Mouse (Mus musculus): ENCODE data around the gene Dst.
"Not testable (repeated sequence)": the region's sequence is repeated elsewhere in the genome, so short reads cannot be mapped to it uniquely, and the experiment has no call there.

The Dst gene

GRCm38 (mm10) chr1:34299507-34299906 lies 391.5 kb downstream of the Dst start:
- DNase-seq = no peak

GRCm38 (mm10) chr1:34300309-34300980 lies 392.4 kb downstream of the Dst start:
- DNase-seq = no peak

GRCm38 (mm10) chr1:34304227-34304626 lies 396.2 kb downstream of the Dst start:
- DNase-seq = no peak

GRCm38 (mm10) chr1:34306741-34307140 lies 398.7 kb downstream of the Dst start:
- DNase-seq = no peak

GRCm38 (mm10) chr1:34307191-34307590 lies 399.2 kb downstream of the Dst start:
- DNase-seq = no peak

GRCm38 (mm10) chr1:34308841-34309240 lies 400.8 kb downstream of the Dst start:
- not testable (repeated sequence) for DNase-seq

- no peak for DNase-seq
Observed at GRCm38 (mm10) chr1:34309396-34309795, 401.4 kb downstream of the Dst start.

- DNase-seq = no peak
Observed at GRCm38 (mm10) chr1:34310532-34311250, 402.7 kb downstream of the Dst start.

- DNase-seq = no peak
Observed at GRCm38 (mm10) chr1:34312806-34313205, 404.8 kb downstream of the Dst start.

GRCm38 (mm10) chr1:34315381-34315780 lies 407.4 kb downstream of the Dst start:
- no peak for DNase-seq

- DNase-seq = no peak
Observed at GRCm38 (mm10) chr1:34324255-34324654, 416.2 kb downstream of the Dst start.

- no peak for DNase-seq
Observed at GRCm38 (mm10) chr1:34328606-34329005, 420.6 kb downstream of the Dst start.

- DNase-seq = no peak
Observed at GRCm38 (mm10) chr1:34331767-34332166, 423.7 kb downstream of the Dst start.
